Mouse (Mus musculus) liver, embryonic 18 days (tissue): Measurements from ENCODE around the gene Slc39a9. TPM values are rescaled to one million over a fixed set of nuclear protein-coding genes. Genes with fewer than 3 reads are reported as not detected.

Experiments
- polyA plus RNA-seq: library from polyadenylated mRNA; depleted of rRNA; stranded (reverse); fragments of >200 nt; gene quantifications from 2 replicates; pipeline ENCODE4 v1.2.3, GENCODE M21; 2012; rRNA removed

The Slc39a9 gene
- 13.1 and 13.5 TPM in 2 replicates for polyA plus RNA-seq

GRCm38 (mm10) chr12:80643693-80644505, at the start of gene Slc39a9, which contains the start of gene Erh:
TSS of gene Slc39a9 (plus strand) at chr12:80643883.
TSS of gene Erh (minus strand) at chr12:80644341.

GRCm38 (mm10) chr12:80692269-80692972, 48.7 kb downstream of the Slc39a9 start, which contains the start of gene Plekhd1:
TSS of gene Plekhd1 (plus strand) at chr12:80692591.

Other genes starting within 250 kb of the Slc39a9 start
- 5.6 and 7.3 TPM in 2 replicates for gene Dcaf5, start 207.3 kb upstream of the Slc39a9 start, polyA plus RNA-seq
- 4.3 and 5.0 TPM in 2 replicates for gene Exd2, start 180.8 kb upstream of the Slc39a9 start, polyA plus RNA-seq
- gene Galnt16, start 125.6 kb upstream of the Slc39a9 start, polyA plus RNA-seq, result 0.13 and 0.17 TPM in 2 replicates
- 84.5 and 93.8 TPM in 2 replicates for gene Erh, start 458 bp downstream of the Slc39a9 start, polyA plus RNA-seq
- gene Plekhd1, start 48.7 kb downstream of the Slc39a9 start, polyA plus RNA-seq, result 0.75 and 3.4 TPM in 2 replicates
- under 0.01 TPM in 1 of 2 replicates, not detected in the other for gene Ccdc177, start 116.8 kb downstream of the Slc39a9 start, polyA plus RNA-seq
- 13.4 and 17.2 TPM in 2 replicates for gene Susd6, start 146.6 kb downstream of the Slc39a9 start, polyA plus RNA-seq